Mouse (Mus musculus): ENCODE data around the gene Tmem198. TPM values are rescaled to one million over a fixed set of nuclear protein-coding genes. Genes with fewer than 3 reads are reported as not detected.

Tmem198 gene
- total RNA-seq, 2 experiments from 2014 or later, result 0.11 to 0.15 TPM

DNA sequence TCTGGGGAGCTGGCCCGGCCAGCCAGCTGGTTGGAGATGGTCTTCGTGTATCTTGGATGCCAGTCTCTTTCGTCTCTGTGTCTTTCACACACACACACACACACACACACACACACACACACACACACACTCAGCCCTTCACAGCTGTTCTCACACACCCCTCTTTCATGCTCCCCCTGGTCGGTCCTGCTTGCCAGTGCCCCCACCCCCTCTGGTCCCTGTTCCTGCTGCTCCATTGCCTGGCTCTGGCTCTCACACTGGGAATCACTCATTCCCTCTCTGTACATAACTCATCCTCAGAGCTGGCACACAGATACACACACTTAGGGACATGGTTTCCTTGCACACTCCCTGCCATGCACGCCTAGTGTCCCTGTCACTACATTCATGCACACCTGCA lies 27.4 kb upstream of the Tmem198 start:
- ATAC-seq (ENCODE audit: poor library complexity, severe bottlenecking), result no peak

DNA sequence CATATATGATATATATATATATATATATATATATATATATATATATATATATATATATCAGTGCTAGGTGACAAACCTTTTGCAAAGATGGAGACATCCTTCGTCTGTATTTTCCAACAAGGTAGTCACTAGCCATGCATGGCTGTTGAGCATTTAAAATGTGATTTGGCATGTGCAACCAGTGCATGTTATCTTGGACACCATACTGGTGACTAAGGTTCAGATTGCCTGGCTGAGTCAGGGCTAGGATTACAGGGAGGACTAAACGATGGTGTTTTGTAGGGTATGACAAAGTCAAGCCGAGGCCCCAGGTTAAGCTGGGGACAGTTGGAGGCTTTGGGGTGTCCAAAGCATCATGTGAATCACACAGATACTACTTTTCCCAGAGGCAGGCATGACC lies 23.9 kb upstream of the Tmem198 start:
- ATAC-seq (ENCODE audit: poor library complexity, severe bottlenecking), result no peak

DNA sequence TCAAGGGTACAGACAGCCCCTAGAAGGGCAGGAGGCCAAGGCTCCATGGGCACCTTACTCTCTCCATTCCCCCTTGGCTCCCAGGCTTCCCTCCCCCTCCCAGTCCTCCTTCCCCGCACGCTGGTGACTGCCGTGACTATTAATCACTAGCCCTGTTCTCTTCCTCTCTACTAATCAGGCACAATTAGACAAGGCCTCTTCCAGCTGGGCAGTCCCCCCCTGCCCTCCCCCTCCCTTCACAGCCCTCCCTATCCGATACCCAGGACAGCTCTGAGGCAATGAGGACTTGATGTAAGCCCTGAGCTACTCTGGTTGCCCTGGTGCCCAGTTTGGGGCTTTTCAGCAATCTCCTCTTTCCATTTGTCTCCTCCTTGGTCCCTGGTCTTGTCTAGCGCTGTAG lies 23.4 kb upstream of the Tmem198 start:
- no peak for ATAC-seq (ENCODE audit: poor library complexity, severe bottlenecking)

DNA sequence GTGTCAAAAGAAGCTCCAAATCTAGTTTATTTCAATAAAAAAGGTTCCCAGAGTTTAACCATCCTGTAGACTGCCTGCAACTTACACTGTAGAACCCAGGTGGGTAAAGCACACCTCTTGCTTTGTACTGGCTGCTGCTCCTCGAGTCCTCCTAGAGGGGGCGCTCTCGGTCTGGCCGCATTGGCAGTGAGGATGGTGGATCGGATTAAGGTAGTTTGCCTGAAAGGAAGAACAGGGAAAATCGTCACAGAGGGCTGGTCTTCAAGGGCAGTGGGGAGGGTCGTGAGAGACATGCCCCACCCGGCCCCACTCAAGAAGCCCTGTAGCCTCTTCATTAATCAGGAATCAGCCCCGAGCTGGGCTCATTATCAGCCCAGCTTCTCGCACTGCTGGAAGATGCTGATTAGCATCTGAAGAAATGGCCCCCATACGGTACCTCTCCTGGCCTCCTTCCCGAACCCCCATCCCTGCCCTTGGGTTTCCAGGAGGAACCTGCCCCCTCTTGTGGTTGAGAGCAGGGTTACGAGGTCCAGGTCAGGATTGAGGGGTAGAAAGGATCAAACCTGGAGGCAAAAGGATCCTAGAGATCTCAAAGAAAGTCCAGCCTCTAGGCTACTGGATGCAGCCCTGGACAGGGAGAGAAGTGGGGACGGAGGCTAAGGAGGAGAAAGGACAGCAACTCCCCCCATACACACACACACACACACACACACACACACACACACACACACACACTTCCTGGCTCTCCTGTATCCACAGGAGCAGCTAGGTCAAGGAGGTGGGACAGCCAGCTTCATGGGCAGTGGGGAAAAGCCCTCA lies 22.4 kb upstream of the Tmem198 start:
- ATAC-seq (ENCODE audit: poor library complexity, severe bottlenecking), result no peak

DNA sequence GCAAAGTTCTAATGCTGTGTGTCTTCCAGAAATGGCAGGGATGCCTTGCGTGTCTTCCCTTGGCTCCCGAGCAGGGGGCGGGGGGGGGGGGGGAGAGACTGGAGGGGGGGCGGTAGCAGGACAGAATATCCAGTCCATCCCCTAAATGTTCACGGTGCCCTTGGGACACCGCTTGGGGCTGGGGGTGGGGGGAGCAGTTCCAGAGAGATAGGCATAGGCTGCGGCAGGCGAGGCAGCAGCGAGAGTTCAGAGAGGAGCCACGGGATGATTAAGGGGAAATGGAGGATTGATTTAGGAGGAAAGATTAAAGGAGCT lies 21.7 kb upstream of the Tmem198 start:
- no peak for ATAC-seq (ENCODE audit: poor library complexity, severe bottlenecking)

DNA sequence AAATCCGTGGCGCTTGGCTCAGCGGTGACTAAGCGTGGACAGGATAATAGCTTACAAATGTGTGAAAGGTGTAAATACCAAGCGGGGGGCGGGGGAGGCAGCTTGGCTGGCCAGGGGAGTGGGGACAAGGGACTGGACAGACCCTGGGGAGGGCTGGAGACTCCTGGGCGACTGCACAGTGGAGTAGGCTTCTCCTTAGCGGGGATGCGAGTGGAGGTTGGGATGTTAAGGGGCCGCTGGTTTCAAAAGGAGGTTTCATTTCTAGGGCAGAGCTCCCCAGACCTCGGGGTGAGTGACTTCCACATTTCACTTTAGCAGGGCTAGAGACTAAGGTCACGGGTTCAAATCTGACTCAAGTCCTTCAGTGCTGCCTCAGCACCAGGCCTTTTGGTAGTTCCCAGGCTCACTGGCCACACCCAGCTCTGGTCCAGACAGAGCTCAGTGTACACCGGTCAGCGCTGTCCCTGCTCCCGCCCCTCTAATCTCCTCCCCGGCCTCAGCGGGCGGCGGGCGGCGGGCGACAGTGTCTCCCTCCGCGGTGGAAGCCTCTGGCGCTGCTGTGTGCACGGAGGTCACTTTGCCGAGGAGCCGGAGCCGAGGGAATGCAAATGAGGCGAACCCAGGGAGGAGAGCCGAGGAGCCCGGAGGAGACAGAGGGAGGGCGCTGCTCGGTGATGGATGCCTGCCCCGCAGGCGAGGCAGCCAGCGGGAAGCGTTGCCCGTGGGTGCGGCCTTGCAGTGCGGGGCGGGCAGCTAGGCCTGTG lies 21.1 kb upstream of the Tmem198 start:
- ATAC-seq (ENCODE audit: poor library complexity, severe bottlenecking), result no peak

DNA sequence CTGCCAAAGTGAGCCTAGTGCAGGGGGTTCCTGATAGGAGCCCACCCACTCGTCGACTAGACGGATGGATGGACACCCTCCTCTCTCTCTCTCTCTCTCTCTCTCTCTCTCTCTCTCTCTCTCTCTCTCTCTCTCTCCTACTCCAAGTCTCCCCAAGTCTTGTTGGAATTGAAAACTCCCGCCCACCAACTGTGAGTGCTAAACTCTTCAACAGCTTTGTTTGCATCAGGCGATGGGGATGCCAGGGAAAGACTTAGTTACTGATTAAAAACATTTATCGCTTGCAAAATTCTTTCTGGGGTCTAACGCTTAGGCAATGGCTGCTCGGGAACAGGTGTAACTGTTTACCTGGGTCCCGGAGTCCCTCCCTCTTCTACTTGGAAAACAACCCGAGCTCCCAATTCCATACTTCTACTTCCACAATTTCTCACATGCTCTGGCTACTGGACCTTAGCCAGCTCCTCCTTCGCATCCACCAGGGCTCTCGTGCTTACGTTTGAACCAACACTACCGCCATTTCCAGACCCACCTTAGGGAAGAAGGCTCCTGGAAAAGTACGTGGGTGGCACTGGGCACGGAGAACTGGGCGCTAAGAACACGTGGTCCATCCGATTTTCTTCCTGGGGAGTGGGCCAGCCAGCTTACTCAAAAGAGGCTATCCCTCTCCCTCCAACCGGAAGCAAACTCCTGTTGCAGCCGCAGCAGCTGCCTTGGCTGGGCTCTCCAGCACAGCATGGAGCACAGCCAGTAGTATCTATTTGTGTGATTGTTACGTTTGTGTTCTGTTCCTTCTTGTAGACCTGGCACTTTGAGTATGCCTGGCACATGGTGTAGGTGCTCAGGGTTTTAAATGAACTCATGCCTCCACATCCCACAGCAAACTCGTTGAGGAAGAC lies 20.3 kb upstream of the Tmem198 start:
- no peak for ATAC-seq (ENCODE audit: poor library complexity, severe bottlenecking)

DNA sequence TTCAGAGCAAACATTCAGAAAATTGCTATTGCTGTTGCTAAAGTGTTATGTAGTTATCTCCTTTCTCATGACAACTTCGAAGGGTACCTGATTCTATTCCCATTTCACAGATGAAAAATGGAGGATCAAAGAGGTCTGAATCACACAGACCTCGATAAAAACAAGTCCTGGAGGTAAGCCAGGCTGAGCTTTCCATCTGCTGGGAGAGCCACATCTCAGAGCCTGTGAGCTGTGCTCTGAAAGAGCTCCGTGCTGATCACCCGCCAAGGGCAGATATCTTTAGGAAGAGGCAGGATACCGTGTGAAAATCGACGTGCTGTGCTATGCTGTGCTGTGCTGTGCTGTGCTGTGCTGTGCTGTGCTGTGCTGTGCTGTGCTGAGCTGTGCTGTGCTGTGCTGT lies 19.0 kb upstream of the Tmem198 start:
- ATAC-seq (ENCODE audit: poor library complexity, severe bottlenecking), result no peak

DNA sequence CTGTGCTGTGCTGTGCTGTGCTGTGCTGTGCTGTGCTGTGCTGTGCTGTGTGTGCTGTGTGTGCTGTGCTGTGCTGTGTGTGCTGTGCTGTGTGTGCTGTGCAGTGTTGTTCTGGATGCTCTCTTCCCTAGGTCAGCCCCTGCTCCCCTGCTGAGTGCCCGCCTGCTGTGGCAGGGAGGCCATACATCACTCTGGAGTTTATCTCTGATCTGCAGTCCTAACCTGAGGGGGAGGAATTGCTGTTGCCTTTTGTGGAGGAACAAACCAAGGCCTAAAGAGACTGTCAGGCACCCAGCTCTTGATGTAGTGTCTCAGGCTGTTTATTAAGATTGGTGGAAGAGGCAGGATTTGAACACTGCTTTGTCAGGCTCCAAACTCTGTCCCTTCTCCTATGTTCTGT lies 16.7 kb upstream of the Tmem198 start:
- ATAC-seq (ENCODE audit: poor library complexity, severe bottlenecking), result no peak

DNA sequence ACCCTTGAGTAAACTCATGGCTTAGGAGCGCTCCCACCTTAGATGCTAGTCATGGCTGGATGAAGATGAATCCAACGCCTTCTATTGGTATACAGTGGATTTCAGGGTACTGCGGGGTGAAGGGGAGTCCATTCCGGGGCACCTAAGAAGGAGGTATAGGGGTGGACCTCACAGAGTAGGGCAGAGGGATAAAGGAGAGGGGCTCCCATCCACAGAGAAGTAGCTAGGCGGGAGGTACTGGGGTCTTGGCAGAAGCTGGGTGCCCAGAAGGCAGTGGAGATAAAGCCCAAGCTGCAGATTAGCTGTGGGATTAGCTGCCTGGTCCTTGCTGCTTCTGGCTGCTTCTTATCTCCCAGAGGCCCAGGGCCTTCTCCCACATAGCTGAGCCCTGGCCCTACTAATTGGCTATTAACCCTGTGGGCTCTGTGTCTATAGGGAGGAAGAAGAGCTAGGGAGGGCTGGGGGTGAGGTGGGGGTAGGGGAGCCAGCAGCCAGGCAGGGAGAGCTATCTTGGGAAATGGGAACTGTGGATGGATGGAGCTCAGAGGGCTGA lies 15.6 kb upstream of the Tmem198 start:
- no peak for ATAC-seq (ENCODE audit: poor library complexity, severe bottlenecking)

DNA sequence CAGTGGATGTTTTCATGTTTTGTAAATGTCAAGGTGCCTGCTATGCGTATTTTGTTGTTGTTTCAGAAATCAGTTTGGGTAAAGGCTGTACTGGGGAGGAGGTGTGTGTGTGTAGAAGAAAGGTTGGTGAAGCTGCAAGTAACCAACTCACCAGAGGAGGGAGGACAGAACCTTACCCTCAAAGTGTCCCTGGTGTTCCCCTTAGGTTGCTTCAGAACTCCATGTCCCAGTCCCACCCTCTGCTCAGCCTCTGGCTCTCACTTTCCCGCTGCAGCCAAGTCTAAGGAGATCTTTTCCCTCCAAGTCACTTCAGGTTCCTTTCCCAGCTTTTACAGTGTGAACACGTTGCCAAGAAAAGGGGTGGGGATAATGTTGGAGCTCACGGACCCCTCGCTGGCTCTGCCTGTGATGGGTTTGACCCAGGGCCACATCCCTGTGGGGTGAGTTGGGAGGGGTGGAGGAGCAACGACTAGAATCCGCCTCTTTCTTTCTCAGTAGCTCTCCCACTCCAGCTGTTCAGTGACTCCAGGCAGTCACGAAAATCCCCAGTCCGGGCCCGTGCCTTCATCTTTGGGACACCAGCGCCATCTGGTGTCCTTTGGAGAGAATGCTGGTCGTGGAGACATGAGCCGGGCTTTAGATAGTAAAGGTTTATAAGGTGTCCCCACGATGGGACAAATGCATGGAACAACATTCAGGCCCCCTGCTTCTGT lies 12.0 kb upstream of the Tmem198 start:
- ATAC-seq (ENCODE audit: poor library complexity, severe bottlenecking), result peak; percentile 73

DNA sequence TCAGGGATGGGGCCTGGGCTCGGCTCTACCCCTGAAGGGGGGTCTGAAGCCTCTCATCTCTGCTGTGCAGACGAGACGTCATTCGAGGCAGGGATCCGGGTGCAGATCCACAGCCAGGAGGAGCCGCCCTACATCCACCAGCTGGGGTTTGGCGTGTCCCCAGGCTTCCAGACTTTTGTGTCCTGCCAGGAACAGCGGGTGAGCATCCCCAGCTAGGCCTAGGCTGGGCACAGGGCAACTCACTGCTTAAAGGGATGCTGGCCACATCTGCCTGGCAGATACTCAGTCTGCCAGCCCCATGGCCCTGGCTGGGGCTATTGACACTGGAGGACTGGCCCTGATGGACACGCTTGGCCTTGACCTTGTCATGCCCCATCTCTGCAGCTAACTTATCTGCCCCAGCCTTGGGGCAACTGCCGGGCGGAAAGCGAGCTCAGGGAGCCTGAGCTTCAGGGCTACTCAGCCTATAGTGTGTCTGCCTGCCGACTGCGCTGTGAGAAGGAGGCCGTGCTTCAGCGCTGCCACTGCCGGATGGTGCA lies 10.0 kb upstream of the Tmem198 start:
- no peak for ATAC-seq (ENCODE audit: poor library complexity, severe bottlenecking)

DNA sequence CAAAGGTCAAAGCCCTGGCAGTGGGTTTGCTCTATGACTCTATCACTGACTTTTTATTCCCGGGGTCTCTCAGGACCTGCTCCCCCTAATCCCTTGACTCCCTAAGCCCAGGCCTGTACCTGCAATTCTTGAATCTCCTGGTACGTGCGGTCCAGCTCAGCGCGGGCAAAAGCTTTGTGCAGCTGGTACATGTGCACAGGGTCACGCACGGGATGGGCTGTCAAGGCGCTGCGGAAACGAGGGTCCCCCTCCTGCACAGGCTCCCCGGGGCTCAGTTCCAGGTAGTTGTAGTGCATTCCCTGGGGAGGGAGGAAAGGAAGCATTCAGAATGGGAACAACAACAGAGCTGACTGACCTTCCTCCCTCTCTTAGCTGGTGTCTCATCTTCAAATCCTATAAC lies 2.9 kb upstream of the Tmem198 start:
- ATAC-seq (ENCODE audit: poor library complexity, severe bottlenecking), result no peak

DNA sequence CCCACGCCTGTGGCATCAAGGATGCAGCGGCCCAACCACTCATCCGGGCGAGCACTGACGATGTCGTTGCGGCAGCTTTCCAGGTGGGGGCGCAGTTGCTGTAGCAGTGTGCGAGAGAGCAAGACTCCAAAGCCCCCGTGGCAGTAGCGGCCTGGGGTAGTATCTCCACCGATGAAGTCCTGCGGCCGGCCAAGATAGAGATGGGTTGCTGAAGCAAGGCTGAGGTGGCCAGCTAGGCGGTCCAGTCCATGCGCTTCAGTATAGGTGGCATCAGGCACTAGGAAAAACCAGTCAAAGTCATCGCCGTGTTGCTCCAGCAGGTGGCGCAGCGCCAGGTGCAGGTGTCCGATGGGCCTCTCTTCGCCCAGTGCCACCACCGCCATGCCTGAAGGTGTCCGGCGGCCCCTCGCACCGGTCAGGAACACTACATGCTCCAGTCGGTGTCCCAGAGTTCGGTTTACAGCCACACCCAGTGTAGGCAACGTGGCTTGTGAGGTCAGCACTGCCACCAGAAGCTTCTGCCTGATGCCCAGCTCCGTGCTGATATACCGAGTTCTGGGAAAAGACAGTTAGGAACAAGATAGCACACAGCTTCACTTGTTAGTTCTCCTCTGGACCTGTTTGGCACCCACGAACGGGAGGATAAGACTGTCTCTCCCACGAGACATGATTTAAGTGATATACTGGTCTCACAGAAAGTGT lies 1.9 kb upstream of the Tmem198 start:
- ATAC-seq (ENCODE audit: poor library complexity, severe bottlenecking), result peak; percentile 48

DNA sequence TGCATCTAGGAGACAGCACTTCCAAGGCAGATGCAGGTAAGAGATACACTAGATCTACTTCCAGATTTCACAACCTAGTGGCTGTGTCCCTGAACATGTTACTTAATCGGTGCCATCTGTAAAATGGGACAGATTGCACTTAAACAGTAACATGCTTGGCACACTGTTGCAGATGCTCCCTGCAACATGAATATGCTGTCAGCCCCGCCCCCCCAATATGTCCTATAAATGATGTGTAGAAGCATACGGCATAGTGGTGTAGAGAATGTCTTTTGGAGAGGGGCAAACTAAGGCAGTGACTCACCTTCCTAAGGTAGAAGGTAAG lies 1.4 kb upstream of the Tmem198 start:
- no peak for ATAC-seq (ENCODE audit: poor library complexity, severe bottlenecking)

DNA sequence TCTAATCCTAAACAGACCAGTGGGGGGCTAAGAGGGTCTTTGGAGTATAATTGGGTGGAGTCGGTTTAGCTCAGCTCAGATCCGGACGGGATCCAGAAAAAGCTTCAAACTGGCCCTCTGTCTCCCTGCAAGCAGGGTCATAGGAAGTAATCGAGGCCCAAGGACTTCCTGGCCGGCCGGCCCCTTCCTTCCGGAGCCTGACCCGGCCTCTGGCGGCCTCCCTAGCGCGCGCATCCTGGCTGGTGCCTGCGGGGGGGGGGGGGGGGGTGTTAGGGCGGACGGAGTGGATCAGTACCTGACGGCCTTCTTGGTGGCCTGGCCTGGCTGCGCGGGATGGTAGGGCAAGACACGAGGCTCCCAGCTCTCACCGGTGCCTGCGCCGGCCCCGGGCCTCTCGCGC lies 835 bp upstream of the Tmem198 start:
- ATAC-seq (ENCODE audit: poor library complexity, severe bottlenecking), result peak; percentile 37; the same call in 1 of the 2 replicates

DNA sequence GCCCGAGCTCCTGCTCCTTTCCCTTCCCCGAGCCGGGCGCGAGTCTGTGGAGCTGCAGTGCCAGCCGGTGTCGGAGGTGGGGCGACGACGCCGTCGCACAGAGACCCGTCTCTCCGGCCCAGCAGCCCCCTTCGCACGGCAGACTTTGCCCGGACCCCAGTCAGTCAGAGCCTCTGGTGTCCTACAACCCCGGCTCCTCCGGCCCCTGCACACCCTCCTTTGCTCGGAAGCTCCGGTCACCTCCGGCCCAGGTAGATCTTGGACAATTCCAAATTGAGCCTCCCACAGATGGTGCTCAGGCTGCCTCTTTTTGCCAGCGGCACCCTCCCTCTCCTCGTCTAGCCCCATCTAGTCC lies 280 bp downstream of the Tmem198 start:
- no peak for ATAC-seq (ENCODE audit: poor library complexity, severe bottlenecking)

DNA sequence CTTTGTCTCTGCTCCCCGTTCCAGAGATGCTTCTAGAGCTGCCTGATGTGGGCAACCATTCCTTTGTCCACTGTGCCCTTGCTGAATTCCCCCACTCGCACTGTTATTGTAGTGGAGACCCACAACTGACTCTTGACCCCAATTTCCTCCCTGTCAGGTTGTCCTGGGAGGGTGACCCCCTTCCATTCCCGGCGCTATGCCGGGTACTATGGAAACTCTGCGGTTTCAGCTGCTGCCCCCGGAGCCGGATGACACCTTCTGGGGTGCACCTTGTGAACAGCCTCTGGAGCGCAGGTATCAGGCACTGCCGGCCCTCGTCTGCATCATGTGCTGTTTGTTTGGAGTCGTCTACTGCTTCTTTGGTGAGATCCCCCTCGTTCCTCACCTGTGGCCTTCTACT lies 704 bp downstream of the Tmem198 start:
- ATAC-seq (ENCODE audit: poor library complexity, severe bottlenecking), result no peak

DNA sequence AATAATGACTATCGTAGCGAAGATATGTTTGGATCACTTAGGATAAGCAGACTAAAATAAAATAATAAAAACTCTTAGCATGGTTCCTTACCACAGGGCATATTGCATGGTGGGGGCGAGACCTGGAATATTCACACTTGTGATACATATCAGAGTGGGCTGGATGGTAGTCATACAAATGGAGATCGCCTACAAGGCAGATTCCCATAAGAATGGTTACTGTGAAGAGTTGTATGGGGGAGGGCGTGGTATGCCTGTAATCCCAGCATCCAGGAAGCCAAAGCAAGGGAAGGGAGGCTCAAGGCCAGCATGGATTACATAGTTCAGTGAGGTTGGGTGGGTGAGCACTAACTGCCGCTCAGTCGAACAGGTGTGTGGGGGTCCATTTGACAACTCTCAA lies 1.4 kb downstream of the Tmem198 start:
- ATAC-seq (ENCODE audit: poor library complexity, severe bottlenecking), result no peak

DNA sequence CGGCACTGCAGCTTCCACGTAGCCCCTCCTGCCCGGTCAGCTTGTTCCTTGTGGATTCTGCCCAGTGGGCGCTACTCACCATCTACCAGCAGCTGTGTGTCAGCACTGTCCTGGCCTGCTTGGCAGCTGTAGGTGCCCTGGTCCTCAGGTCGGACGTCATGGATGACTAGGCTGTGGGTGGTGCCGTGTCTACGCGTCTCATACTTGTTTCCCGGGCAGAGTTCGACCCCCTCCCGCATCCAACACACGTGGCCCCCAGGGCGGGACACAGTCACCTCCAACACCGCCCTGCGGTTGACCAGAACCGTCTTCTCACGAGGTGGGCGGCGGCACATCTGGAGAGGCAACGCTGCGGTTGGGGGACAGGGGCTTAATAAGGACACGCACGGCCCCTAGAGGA lies 7.2 kb downstream of the Tmem198 start:
- no peak for ATAC-seq (ENCODE audit: poor library complexity, severe bottlenecking)

All from megakaryocyte, adult 5-6 weeks (primary cell).